Mouse (Mus musculus) brain, adult 2 months (tissue): Measurements from ENCODE around the gene Morf4l1.

ENCODE experiments used
- DNase-seq: peaks from one replicate; pipeline ENCODE4 v3.0.0; 2011; ENCODE audit warnings: low read depth, low spot score

The Morf4l1 gene

DNA sequence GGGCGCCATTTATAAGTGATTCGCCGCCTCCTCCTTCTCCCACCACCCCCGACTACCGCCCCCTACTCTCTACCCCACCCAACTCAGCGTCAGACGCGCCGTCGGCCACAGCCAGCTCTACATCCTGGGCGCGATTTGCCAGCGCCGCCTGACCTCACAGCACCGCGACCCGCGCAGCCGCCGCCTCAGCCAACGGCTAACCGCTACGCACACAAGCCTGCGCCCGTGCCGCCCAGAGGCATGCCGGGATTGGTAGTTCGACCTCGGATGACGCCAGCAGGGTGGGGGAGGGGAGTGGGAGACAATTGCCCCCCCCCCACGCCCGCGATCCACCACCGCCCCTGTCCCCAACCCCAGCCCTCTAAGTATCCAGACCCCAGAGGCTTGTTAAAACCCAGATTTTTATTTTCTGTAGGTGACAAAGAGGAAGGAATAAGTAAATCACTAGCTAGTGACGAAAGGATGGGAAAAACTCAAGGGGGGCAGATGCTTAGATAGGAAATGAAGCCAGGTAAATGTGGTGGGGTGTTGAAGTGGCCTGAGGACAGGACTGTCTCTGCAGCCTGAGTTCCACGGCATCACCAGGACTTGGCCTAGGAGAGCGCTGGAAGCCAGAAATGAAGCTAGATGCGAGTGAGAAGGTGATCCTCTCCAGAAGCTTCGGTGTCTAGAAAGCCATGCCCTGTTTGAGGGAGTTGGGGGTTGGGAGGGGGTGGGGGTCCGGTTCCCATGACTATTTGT is at the start of gene Morf4l1:
Gene Morf4l1 (minus strand): TSS at position 208 of the 741 bp plus-strand sequence.
- peak; percentile 99 for DNase-seq

DNA sequence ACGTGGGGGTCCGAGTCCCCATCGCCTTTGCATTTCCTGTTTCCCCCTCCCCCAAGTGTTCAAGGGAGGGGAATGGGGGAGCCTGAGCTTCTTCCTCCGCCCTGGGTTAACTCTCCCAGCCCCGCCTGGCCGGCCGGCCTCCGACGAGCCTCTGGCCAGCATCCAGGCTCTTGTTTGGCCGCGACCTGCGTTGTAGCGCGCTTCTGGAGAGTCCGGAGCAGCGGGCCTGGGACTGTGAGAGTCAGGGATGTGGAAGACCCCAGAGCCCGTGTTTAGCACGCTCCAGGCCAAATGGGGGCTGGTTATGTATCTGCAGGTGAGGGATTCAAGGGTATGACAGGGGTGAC is 49.1 kb upstream of the Morf4l1 start:
- DNase-seq, result no peak

DNA sequence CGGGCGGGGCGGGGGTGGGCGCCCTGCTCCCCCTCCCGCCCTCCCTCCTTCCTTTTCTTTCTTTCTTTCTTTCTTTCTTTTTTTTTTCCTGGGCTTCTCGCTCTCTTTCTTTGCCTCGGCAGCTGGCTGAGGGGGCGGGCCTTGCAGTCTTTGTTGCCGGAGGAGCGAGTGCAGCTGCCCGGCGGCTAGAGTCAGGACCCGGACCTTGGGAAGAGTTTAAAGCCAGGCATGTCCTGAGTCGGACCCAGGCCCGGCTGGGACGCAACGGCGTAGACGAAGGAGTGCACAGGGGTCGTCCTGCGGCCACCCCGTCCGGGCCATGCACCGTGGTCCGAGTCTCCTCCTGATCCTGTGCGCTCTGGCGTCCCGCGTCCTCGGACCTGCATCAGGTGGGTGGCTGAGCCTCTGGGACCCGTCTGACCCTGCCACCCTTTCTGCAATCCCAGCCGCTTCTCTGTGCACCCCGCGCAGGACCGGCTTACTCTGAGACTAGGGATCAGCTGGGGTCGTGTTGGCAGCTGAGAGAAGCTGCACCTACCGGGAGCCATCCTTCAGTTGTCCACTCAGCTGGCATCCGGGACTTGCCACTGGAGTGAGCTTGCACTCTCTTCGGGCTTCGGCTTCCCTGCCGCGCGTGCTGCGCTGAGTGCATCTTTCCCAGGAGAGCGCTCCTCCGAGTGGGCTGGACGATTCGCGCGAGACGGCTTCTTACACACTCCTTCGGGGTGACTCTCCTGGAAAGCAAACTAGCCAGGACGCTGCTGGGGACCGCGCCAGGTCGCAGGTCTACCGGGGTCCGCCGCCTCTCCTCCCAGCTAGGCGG is 48.6 kb upstream of the Morf4l1 start, which contains the start of gene Adamts7:
Gene Adamts7 (plus strand): TSS at position 144 of the 823 bp plus-strand sequence.
- DNase-seq, result peak; percentile 42

DNA sequence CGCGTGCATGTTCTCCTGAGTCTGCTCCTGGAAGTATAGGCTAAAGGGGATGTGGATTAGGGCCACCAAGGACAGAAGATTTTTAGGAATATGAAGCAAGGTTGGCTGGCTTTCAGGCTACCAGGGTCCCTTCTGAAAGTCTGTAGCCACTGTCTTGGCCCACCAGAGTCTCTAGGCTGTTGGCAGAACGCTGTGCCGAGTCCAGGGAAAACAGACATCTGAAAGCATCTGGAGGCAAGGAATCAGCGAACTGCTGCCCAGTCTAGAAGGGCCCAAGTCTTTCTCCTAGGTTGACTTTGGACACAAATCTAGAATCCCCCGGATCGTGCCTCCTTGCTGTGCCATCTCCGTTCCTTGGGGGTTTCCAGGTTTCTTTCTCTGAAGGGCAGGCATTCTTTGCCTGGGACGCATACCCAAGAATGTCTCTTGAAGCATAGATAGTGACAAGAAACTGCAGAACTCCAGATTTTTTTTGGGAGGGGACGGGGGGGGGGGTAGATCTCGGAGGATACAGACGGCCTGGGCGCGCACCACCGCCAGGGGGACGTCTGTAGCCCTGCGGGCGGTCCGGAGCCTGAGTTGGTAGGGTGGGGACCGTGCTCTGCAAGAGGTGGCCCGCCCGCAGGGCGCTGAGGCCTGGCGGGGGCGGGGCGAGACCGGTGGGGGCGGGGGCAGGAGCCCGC is 47.8 kb upstream of the Morf4l1 start:
- no peak for DNase-seq

DNA sequence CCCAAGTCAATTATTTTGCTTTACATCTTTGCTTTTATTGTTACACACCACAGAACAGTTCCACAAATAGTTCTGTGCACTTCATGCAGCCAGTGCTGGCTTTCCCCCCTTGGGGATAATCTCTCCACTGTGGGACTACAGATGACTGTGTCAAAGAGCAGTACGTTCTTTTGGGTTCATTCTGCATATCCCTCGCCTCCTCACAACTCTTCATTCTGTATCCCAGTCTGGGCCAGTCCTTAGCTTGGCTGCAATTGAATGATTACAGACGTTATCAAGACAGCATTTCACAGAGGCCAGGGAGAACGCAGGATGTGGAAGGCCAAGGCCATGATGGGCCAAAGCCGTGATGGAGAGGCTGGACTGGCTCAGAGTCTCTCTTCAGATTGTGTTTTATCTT is 32.3 kb upstream of the Morf4l1 start:
- DNase-seq, result no peak

DNA sequence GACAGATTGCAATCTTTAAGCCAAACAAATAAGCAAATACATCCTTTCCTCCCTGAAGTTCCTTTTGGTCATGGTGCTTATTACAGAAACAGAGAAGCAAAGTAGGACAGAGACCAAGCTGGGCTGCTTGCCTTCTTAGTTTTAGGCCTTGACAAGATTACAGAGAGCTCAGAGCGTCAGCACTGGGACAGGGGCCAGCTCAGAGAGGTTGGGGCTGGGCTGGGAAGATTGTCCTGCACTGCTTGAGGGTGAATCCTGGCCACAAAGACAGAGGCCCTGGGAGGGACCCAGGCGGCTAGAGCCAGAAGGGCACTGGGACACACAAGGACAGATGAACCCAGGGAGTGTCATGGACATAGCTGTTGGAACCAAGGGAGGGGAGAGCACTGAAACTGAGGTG is 31.2 kb upstream of the Morf4l1 start:
- DNase-seq, result no peak

DNA sequence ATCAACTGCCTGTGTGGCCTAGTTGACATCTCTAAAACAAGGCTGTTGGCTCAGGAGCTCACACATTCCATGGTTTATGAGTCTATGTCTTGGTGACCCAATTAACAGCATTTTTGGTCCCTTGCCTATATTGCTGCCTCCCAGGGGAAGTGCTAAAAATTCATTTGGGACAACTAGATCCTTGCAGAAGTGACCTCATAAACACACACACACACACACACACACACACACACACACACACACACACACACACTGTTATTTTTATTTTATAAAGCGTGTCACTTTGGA is 22.0 kb upstream of the Morf4l1 start:
- peak; percentile 27 for DNase-seq

DNA sequence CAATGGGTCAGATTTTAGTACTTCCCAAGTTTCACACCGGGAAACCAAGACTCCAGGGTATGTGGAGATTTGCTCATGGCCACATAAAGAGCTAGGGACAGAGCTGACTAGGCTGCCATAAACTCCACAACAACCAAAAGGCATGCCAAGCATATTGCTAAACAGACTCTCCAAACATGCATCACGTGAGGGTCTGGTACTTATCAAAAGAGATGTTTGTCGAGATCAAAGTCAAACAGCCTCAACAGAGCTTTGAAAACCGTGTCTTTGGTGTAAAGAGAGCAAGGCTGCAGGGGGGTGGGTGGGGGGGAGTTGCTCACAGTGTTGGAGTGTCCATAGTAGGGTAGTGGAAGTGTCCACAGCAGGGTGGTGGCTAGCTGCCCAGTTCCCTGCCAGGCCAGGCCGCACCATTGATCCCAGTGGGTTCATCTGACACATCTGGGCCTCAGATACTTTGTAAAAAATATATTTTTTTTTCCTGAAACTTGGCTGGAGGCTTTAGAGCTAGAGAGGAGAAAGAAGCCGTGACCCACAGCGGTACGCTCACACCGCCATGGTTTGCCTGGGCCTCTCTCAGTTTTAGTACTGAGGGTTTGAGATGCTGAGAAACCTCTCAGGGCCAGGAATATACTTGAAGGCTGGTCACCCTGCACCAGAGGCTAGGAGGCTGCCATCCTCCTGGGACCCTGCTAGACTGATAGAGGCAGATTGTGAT is 21.5 kb upstream of the Morf4l1 start:
- no peak for DNase-seq

DNA sequence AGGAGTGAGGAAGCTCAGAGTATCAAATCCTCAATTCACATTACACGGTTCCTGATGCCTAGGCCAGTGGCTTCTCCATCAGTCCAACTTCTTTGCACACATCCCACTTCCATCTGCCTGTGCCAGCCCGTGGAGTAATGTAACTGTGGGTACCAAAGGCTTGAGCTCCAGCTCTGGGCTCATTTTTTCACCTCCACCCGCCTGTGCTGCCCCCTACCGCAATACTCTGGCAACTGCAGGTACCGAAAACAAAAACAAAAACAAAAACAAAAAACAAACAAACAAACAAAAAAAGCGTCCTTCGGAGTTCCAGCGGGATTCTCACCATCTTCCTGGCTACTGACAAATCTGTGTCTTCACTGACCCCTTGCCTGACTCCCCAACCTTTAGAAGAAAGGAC is 20.9 kb upstream of the Morf4l1 start:
- no peak for DNase-seq

DNA sequence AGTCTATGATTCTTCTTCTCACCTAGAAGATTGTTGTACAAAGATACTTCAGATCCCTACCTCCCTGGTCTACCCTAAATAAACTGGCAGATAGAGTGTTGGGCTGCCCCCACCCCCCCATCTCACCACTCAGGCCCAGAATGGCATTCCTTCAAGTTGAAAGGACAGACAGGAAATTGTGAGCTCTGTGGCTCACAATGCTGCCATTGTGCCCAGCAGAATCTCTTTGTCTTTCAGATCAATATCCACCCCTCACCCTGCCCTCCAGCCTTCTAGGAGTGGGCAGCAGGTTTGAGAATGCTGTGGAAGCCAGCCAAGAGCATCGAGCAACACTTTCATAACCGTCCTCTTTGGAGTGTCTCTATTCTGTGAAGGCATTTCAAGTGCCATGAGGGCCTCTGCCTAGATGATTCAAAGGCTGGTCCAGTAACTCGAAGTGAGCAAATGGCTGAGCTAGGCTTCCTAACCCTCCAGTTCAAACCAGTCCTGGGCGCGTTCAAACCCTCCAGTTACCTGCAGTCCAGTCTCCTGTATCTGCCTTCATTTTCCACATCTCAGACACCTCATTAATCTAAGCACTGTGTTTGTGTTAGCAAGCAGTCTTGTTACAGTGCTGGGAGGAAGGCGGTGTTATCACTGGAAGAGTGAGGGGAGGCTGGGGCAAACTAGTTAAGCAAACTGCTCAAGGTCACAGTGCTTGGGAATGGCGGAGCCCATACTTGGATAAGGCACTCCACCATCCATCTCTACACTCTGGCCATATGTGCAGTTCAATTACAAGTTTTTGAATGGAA is 19.2 kb upstream of the Morf4l1 start:
- peak; percentile 58 for DNase-seq

DNA sequence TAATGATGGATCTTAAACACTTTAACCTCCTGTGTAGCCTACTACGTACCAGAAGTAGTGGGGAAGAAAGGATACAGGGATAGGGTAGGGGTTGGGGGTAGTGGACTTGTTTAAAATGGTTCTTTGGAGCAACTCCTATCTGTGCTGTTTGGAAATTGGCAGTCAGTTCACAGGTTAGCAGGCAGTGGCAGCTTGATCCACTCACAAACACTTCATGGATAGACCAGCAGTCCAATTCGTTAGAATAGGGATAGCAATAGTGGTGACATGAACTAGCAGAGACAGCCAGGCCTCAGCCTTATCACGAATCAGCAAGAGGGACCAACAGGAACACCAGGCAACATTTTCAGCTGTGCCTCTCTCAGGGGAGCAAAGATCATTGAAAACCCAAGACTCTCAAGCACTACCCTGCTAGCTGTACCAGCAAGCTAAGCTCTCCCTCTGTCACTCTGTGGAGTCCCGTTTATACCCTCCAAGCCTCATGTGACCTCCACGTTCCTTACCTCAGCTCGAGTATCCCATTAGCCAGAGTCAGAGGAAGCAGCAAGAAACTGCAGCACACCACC is 14.1 kb upstream of the Morf4l1 start:
- DNase-seq, result no peak

DNA sequence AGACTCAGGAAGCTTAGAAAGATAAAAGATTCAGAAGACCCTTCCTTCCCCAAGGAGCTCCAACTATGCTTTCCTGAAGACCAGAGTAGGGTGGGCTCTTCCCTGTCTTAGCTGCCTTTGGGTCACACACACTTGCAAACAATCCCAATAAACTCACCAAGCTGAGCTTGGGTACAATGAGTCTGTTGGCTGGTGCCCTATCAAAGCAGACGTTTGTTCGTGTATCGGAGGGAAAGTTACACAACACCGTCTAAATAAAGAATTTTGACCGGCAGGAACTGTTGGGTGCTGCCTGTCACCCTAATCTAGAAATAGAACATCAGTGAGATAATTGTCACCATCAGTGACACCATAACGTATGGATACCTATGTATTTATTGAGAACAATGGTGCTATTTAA is 12.6 kb upstream of the Morf4l1 start:
- DNase-seq, result no peak

DNA sequence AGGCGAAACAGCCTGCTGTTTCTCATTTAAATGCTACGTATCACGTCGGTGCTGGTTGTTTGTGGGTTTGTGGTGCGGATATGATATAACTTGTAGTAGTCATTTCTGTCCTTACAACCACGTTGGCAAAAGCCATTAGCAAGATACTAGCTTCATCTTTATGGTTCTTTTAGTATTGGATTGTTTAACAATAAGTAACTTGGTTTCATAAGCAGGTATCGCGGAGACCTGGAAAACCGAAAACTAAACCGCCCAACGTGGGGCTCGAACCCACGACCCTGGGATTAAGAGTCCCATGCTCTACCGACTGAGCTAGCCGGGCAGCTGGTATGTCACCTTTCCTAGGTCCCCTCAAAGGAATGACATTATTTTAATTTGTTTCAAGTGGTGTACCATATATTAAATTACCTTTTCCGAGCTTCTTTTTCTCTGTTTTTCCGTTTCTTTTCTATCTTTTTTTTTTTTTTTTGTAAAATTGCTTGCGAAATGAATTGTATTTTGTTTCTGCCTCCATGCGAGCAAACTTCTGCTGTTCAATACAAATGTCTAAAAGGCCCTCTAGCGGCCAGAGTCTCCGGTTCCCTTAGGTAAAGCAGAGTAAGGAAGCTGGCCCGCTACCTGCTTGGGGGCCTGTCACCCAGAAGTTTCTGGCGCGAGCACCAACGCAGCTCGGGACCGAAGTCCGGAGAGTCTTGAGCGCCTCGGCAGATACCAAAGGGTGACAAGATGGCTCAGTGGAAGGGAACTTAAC is 11.9 kb upstream of the Morf4l1 start:
- peak; percentile 90 for DNase-seq

DNA sequence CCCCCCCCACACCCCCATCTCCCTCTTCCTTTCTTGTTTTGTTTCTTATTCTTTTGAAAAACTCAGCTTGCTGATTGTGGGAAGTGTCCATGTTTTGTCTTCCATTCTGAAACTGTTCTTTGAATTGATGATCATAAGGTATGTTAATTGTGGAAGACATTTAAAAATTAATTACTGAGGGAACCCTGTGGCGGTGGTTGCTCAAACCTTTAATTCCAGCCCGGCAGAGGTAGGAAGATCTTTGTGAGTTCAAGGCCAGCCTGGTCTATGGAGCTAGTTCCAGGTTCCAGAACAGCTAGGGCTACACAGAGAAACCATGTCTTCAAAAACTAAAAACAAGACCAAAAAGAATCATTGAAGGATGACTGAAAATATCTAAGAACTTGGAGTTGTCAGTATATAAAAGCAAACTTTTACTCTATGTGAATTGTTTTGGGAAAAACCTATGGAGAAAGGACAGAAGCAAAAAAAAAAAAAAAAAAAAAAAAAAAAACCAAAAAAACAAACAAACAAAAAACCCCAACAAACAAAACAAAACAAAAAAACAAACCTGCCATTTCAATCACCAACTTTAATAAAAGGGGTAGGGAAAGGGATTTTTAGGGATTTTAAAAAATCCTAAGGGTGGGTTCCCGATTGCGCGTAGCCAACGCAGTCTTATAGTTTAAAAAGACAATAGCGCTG is 11.0 kb upstream of the Morf4l1 start:
- DNase-seq, result no peak

DNA sequence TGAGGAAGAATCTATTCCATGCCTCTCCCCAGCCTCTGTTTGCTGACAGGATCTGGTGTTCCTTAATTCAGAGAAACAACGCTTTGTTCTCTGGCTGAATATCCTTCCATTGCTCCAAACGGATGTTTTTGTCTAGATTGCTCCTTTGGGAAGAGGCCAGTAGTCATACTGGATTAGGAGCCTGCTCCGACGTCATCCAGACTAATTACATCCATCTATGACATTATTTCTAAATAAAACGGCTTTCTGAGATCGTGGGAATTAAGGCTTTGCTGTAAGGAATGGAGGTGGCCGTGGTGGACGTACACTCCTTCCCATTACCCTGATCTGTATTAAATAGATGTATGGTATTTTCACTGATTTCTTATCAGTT is 10.3 kb upstream of the Morf4l1 start:
- no peak for DNase-seq

DNA sequence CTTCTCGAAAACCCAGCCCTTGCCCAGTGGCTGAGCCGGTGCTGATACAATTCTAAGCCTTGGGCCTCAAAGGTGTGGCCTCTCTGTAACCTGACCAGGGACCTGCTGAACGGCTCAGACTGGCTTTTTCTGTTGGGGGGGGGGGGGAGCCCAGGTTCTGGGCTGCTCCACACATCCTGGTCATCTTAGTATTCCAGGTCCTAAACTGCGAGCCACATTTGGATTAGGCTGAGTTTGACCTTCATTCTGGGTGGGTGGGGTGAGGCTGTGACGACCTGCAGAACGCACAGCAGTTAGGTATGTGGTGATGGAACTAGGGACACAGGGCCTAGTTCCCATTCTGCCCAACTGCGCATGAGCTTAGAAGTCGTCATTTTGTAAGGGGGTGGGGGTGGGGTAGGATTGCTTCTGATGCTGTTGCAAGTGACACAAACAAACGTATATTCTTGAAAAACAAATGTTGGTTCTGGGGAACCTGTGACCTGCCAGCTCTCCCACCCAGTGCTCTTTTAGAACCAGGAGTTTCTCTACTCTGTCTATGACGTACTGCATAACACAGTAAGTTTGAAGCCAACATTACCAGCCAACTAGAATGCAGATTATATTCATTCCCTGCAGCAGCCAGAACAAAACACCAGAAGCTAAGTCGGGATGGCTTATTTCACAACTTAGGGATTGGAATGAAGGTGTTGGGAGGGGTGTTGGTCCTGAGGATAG is 9.7 kb upstream of the Morf4l1 start:
- no peak for DNase-seq

DNA sequence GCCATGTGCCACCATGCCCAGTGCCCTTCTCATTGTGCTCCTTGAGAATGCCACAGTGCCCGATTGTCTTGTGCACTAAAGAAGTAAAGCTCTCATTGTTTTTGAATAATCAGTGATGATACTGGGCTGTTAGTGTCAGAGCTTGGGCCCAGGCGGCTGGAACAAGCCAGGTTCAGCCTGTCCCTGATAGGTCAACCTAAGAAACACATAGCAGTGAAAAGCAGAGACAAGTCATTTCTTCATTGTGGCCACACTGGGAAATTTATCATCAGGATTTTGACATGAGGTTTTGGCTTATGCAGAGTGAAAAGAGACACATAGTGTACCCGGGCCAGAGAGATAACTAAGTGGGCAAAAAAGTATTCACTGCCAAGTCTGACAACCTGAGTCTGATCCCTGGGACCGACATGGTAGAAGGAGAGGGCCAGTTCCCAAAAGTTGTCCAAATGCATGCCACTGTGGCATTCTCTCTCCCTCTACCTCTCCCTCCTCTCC is 7.7 kb upstream of the Morf4l1 start:
- DNase-seq, result peak; percentile 47

DNA sequence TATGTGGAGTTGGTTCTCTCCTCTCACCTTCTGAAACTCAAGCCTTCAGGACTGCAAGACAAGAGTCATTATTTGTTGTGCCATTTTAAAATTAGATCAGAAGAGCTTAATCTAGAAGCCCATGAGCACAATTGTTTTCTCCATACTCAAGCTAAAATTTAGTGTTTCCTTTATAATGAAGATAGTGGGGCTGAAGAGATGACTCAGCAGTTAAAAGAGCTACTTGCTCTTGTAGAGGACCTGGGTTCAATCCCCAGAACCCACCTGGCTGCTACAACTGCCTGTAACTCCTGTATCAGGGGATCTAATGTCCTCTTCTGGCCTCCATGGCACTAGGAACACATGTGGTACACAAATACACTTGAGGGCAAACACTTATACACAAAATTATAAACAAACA is 2.7 kb upstream of the Morf4l1 start:
- DNase-seq, result no peak

DNA sequence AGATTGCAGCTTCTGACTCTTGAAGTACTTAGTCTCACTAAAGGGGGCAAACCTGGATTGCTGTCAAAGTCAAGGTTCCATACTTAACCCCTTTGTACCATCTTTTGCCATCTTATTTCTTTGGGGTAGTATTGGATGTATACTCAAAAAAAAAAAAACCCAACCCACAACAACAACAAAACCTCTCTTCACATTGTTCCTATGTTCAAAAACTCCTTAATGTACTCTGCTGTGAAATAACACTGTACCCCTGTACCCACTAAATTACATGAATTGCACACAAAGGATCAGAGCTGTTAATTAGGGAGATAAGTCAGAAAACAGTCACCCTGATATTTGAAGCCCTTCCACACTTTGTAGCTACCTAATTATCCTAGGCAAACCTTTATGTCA is 730 bp upstream of the Morf4l1 start:
- DNase-seq, result no peak
